Mouse (Mus musculus) heart, postnatal 36 days (tissue): ENCODE measurements around the gene Nefh. TPM values are rescaled to one million over a fixed set of nuclear protein-coding genes. Genes with fewer than 3 reads are reported as not detected.

Source experiments
- DNase-seq, 2 experiments: peaks; one replicate each; pipeline ENCODE4 v3.0.0; 2021 to 2022
- intact Hi-C: fragments of 180-260 bp; cut with DNase I; formaldehyde crosslinking; loops from one replicate; pipeline ENCODE4 v1.15.1; 2025
- total RNA-seq, 2 experiments: library from RNA; stranded (reverse); gene quantifications; 2 replicates each; pipeline ENCODE4 v1.2.3; 2021

The Nefh gene
- not detected for total RNA-seq

DNA sequence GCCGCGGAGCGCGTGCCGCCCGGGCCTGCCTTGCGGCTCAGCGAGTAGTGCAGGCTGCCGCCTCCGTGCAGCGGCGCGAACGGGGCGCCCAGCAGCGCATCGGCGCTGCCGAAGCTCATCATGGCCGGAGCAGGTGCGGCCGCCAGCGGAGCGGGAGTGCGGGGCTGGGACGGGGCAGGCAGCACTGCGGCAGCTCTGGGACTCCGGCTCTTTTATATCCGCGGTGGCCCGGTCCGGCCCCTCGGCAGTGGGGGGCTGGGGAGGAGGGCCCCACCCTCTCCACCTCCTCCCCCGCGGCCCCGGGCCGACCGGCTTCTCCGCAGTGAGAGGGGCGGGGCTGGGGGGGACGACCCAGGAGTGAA is at the start of gene Nefh:
TSS of gene Nefh (minus strand) at position 252 of the 362 bp plus-strand sequence.
- intact Hi-C loops, result no loop called here
- no peak for DNase-seq

DNA sequence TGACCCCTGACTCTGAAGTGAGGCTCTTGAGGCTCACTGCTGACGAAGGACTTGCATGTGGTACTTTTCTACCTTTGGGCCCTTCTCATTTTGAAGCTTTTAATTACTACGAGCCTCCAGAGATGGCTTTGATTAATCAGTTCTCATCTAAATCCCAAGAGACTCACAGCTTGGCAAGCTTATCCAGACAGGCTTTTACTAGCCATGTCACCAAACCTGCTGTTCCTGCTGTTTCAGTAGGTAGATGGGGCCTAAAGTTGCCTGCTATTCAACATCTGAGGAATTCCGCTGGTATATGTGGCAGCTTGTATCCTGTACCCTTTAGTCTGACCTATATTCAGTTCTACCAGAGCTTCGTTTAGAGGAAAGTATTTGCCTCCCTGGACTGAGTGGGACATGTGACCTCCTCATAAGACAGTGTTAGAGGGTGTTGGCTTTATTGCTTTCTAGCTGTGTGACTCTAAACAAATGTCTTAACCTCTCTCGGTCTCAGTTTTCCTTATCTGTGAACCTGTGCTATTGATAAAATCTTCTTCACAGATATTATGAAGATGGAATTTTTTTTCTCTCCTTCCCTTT is 48.8 kb upstream of the Nefh start:
- intact Hi-C loops, result no loop called here
- no peak for DNase-seq

DNA sequence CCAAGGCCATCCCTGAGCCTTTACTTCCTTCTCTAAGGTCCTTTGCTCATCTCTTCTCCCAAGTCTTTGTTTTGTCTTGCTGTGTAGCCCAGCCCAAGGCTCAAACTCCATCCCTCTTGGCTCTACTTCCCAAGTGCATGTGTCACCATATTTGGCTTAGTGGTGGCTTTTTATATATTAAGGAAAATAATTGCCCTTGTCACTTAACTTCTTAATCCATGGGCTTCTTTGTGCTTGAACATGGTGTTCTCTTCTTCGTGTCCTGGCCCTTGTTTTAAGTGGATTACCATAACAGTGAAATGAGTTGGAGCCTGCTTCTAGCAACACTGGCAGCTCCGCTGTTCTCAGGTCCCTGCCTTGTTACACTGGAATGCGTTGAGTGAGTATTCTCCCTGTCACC is 47.8 kb upstream of the Nefh start:
- intact Hi-C loops, result no loop called here
- no peak for DNase-seq

DNA sequence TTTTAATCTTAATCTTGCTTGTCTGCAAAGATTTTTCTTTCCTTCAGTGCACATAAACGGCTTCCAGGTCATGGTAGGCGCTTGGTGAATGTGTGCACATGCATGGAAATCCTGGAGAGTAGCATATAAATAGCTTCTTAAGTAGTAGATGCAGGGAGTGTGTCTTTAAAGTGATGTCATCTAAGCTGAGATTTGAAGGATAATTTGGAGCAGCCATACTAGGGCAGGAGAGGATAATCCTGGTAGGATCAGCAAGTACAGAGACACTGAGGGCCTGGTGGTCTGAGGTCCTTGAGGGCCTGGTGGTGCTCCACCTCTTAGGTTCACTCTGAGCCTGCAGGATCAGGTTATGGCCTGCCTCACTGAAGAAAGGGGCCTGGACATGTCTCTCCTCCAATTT is 44.6 kb upstream of the Nefh start:
- intact Hi-C loops, result no loop called here
- no peak for DNase-seq

DNA sequence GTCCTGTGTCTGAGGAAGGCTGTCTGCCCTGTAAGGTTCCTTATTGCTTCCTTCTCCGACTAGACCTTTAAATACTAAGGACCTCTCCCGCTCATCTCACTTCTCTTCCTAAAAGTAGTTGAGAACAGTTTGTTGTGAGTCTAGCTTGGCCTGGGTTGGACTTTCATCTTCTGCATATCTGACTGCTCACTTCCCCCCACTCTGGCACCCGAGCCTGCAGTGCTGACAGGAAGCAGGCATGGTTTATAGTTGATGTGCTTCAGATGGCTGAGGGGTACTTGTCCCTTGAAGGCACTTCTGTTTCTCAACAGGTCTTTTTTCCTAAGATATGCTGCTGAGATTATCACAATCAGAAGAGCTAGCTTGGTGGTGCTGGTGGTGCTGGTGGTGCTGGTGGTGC is 41.3 kb upstream of the Nefh start:
- intact Hi-C loops, result no loop called here
- no peak for DNase-seq

DNA sequence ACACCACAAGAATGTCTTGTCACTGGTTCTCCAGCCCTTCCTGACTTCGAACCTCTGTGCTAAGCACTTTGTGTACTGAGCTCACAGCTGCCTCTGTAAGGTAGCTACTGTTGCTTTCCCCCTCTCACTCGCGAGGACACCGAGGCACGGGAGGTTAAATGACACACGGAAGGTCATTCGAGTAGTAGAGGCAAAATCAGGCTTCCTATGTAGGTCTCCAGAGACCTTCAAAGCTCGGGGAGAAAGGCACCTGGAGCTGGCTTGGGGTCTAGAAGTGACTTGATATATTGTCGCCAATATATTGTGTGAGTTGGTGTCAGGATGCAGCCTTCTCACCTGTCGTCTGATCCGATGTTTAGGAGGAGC is 39.6 kb upstream of the Nefh start:
- intact Hi-C loops, result no loop called here
- no peak for DNase-seq

DNA sequence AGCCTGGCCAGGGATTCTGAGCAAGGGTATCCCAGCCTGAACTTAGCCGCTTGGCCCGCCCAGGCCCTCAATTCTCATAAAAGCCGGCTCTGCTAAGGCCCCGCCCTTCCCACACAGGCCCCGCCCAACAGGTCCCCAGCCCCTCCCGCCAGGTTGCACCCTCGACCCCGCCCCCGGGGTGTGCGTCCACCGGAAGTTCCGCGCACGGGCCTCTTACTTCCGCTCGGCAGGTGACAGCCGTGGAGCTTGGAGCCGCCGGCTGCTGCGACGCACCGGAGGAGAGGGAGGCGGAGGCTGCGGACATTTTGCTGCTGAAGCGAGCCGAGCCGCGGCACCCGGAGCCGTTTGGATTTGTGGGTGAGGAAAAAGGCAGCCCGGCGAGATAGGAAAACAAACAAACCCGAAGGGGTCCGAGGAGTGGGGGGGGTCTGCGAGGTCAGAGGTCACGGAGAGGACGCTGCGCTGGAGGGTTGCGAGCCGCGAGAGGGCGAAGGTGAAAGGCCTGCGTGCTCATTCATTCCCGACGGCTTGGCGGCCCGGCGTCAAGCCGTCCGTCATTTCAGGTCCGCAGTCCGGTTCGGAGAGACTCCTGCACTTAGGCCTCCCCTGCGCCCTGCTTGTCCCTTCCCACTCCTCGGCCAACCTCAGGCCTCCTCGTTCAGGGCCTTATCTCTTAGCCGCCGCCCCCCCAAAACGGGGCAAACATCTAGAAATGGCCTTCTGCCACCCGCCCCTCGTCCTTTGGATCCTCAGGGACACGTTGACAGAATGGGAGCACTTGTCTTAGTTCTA is 39.0 kb upstream of the Nefh start, which contains the start of gene Ap1b1:
TSS of gene Ap1b1 (plus strand) at position 130 of the 792 bp plus-strand sequence.
- intact Hi-C loops, result no loop called here

DNA sequence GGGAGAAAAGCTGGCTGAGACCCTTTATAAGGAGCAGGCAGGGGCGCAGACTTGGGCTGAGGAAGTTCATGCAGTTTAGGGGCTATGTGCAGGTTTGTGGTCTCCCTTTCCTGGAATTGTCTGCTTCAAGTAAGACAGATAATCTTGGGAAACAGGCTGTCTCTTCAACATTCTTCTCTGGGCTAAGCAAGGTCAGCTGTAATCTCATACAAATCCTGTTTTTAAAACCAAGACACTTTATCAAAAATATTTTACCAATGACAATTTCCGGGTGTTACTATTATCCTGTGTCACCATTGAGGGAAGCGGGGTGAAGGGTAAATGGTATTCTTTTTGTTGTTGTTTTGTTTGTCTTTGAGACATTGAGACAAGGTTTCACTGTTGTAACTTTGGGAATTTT is 36.9 kb upstream of the Nefh start:
- intact Hi-C loops, result no loop called here
- DNase-seq, result no peak

More for the DNA sequence above, 39.0 kb upstream of the Nefh start, which contains the start of gene Ap1b1:
- peak; percentile 87 to 89 for DNase-seq

DNA sequence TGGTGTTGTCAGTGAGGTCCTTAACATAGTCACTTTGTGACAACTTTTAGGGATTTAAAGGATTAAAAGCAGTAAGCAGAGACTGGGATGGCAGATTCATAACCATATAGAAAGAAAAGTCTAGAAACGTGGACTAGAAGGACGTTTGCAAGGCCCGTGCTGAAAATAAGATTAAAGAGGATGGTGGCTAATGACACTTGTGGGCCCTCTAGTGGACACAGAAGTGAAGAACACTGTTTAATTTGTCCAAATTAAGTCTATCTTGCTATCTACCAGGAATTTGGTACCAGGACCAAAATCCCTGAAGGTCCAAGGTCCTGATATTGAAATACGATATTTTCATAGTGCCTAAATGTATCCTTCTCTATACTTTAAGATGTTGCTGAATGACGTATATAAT is 36.4 kb upstream of the Nefh start:
- no peak for DNase-seq
- intact Hi-C loops, result no loop called here

DNA sequence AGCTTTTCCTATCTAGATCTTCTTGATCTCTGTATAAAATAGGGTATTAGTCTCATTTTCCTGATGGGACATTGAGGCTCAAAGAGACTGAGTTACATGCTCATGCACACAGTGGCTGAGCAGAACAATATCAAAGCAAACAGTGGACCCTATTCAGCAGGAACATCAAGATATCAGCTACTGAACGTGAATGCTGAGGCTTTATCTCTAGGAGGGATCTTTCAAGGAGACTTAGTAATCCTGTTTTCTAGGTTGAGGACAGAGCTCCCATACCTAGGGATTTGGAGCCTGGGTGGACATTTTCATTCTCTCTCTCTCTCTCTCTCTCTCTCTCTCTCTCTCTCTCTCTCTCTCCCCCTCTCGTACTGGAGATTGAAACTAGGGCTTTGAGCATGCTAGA is 35.7 kb upstream of the Nefh start:
- DNase-seq, result no peak
- intact Hi-C loops, result no loop called here

DNA sequence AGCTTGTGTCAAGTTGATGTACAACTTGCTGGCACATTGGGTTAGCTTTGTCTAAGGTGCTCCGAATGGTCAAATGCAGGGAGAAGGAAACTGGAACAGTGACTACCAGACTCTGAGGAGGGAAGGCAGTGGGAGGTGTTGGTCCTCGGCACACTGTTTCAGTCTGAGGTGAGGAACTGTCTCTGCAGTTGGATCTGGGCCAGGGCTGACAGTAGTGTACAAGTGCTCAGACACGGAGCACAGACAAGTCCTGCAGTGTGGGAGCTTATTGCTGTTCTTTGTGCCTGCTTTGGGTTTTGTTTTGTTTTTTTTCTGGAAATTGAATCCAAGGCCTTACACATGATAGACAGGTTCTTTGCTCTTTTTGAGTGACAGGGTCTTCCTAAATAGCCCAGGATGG is 35.1 kb upstream of the Nefh start:
- intact Hi-C loops, result no loop called here
- no peak for DNase-seq

DNA sequence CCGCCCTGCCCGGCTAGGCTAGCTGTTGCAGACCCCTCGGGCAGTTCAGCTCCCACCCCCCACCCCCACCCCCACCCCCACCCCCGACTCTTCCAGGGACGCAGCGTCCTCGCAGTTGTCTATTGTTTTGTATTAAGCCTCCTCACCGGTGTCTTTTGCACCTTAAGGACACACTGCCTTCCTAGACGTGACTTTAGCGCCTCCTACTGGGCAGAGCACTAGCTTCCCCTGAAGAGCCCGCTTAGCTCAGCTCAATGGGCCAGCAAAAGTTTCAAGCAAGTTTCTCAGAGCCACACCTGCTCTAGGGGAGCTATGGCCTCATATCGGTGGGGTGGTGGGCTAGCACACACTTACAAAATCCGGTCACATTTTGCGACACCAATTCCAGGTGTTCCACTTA is 27.8 kb upstream of the Nefh start:
- DNase-seq, result peak; percentile 60 to 72
- intact Hi-C loops, result loop anchor here (1.0 kb wide), 1 partner anchor 59 kb away; no protein-coding TSS in a partner anchor

DNA sequence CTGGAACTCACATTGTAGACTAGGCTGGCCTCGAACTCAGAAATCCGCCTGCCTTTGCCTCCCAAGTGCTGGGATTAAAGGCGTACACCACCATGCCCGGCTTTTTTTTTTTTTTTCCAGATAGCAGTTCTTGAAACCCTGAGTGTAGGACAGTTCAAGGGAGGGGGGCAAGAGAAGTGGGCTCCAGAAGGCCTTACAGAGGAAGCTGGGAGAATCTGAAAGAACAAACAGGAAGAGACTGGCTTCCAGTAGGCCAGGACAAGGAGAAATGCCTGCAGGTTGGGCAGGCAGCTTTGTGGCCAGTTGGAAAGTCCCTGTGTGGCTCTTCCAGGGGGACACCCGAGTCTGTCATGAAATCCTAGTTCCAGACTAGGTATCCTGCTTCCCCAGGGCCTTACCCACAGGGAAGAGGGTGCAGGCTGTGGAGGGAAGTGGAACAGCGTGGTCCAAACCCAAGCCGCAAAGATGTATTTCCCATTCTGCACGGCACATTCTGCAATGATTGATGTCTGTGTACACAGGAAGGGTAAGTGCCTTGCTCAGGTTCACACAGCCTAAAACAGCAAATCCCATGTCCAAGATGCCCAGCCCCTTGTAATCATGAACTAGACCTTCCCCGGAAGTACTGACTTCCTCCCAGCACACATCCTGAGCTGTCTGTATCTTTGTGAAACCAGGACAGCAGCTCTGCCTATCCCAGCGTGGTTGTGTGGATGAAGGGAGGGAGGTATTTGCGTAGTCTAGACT is 26.7 kb upstream of the Nefh start:
- no peak for DNase-seq
- intact Hi-C loops, result loop anchor here (1.0 kb wide), 1 partner anchor 58 kb away; no protein-coding TSS in a partner anchor

DNA sequence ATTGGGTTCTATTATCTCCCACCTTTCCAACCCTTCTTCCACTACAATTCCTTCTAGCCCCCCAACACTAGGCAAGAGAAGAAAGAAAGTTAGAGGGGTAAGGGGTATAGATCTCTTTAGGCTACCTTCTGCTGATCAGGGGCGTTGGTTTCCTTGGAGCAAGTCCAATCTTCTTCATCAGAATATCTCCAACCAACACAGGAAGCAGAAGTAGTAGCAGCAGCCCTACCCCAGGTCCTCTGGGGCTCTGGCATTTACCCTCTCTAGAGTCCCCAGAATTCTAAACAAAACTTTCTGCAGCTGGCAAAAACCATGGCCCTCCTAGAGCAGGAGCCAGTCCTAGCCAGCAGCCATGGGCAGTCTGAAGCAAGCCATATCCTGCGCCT is 26.0 kb upstream of the Nefh start:
- intact Hi-C loops, result no loop called here
- DNase-seq, result no peak

DNA sequence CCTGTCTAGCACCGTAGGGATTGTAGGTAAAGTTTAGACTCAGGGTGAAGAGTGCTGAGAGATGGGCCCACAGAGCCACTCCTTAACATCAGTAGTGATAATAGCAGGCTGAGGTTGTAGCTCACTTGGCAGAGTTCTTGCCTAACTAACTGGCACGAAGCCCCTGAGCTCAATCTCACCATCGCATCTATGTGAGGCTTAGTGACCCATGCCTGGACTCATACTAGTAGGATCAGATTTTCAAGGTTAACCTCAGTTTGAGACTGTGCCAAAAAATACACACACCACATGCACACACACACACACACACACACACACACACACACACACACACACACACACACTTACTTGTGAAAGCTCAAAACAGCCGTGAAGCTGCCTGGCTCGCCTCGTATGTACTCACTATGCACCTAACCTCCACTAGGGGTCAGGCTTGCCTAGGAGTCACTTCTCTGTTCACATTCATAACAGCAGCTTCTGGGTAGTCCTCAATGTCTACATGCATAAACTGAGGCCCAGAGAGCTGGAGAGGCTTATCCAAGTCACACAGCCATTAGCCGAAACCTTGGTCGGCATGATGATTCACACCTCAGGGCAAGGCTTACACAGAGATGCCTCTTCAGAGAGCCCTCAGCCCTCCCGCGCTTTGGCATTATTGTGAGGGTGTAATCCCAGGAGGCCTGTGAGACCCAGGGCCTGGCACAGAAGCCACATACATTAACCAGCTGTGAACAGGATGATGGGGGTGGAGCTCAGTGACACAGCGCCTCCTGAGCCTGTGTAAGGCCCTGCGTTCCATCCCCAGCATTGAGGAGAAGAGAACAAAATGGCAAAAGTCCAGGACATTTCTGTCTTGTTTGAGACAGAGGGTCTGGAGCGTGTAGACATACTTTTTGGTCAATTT is 25.4 kb upstream of the Nefh start:
- peak; percentile 41 to 50 for DNase-seq
- intact Hi-C loops, result no loop called here

DNA sequence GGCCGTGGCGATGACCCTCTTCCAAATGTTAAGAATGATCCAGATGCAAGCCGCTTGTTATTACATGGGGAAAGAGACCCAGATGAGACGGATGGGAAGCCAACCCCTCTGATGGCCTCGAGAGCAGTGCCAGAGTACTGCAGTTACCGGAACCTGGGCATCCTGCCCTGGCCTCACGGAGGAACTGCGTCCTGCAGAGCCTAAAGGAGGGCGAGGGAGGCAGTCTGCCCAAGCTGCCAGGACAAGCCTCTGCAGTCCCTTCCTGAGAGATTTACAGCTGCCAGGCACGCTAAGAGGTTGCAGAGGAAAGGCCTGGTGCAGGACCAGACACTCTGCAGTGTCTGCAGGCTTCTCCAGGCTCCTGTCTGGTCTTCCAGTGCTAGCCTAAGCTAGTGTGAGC is 20.5 kb upstream of the Nefh start:
- peak in 1 of 2 experiments; percentile 24 for DNase-seq
- intact Hi-C loops, result no loop called here

DNA sequence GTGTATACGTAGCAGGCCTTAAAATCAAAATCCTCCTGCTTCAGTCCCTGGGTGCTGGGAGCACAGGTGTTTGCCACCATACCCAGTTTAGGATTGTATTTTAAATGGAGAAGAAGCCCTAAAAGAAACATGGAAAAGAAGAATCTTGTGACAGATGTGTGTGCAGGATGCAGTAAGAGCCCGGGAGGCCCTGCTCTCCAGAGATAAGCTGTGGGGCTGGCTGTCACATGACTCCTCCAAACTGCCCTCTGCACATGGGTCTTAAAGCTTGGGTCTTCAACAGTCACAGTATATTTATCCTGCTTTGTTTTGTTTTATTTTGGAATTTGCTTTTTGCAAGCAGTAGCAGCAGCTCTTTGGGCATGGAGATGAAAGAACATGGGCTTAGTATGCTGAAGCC is 19.7 kb upstream of the Nefh start:
- intact Hi-C loops, result no loop called here
- no peak for DNase-seq

DNA sequence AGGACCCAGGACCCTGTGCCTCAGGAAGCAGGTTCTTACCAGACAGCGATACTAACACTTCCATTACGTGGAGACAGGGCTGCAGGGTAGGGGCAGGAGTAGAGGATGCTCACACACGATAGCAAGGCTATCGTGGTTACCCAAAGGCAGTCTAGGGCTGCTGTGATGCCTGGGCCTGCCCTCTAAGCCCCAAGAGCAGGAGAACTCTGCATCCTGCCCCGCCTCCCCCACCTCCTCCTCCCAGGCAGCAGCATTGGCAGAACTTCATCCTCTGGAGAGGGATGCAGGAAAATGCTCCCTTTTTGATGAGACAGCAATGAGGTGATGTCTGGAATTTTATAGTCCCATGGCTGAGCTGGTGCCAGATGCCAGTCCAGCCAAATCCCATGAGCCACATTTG is 19.0 kb upstream of the Nefh start:
- intact Hi-C loops, result no loop called here
- no peak for DNase-seq

DNA sequence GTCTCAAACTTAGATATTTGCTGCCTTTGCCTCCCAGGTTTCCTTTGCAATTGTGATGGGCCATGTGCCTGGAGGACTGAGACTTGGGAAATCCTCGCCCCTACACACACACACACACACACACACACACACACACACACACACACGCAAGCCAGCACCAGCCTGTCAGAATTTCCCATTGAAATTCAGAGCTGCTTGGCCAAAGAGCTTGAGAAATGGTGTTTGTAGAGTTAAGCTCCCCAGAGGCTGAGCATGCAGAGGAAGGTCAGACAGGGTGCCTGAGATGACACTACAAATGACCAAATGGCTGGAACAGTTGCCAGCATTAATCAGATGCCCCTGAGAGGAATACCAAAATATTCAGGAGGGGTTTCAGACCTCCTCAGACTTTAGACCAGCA is 18.5 kb upstream of the Nefh start:
- intact Hi-C loops, result no loop called here
- DNase-seq, result no peak

DNA sequence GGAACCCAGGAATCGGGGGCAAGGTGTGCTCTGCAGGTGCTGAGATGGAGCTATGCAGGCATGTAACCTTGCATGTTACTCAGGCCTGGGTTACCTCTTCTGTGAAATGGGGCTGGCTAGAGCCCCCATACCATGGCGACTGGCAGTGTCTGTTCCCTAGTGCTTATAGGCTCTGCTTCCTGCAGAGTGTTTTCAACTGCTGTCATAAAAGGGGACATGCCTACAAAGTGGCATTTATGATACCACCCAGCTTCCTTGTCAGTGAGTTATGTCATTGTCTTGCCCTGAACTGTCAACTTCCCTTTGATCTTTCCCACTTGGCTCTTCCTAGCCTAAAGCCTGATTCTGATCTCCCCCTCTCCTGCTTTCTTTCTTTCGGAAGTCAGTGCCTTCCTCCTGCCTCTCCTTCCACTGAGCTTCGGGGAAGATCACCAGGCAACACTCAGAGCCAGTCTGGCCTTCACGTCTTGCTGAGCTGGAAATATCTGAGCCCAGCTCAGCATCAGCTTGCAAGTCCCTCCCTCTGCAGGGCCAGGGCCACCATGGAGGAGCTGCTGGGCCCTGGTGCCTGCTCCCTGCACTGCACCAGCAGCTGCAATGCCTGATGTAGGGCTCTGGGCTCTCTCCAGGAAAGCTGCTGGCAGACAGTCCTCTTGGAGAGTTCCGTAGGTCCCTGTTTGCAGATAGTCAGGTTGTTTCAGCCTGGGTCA is 15.4 kb upstream of the Nefh start:
- DNase-seq, result no peak
- intact Hi-C loops, result no loop called here
